Mouse (Mus musculus): ENCODE measurements around the gene Dclk1.

Dclk1 gene

GRCm38 (mm10) chr3:55461685-55462655 lies 219.8 kb downstream of the Dclk1 start:
- peak; percentile 93 for DNase-seq

GRCm38 (mm10) chr3:55462904-55463668 lies 220.9 kb downstream of the Dclk1 start:
- no peak for DNase-seq

GRCm38 (mm10) chr3:55464226-55464625 lies 222.1 kb downstream of the Dclk1 start:
- no peak for DNase-seq

GRCm38 (mm10) chr3:55465785-55466184 lies 223.6 kb downstream of the Dclk1 start:
- peak; percentile 52 for DNase-seq

GRCm38 (mm10) chr3:55466348-55466747 lies 224.2 kb downstream of the Dclk1 start:
- peak; percentile 63 for DNase-seq

- DNase-seq, result no peak
Observed at GRCm38 (mm10) chr3:55472110-55472509, 229.9 kb downstream of the Dclk1 start, which contains the start of gene Gm21954. Gene Gm21954, minus strand, starts transcription at chr3:55472210.

- no peak for DNase-seq
Observed at GRCm38 (mm10) chr3:55473146-55473545, 231.0 kb downstream of the Dclk1 start.

GRCm38 (mm10) chr3:55476694-55477093 lies 234.5 kb downstream of the Dclk1 start:
- DNase-seq, result peak; percentile 91

- DNase-seq, result no peak
Observed at GRCm38 (mm10) chr3:55479306-55479705, 237.1 kb downstream of the Dclk1 start.

- no peak for DNase-seq
Observed at GRCm38 (mm10) chr3:55481140-55481539, 239.0 kb downstream of the Dclk1 start.

- no peak for DNase-seq
Observed at GRCm38 (mm10) chr3:55483328-55483727, 241.2 kb downstream of the Dclk1 start.

GRCm38 (mm10) chr3:55489231-55489990 lies 247.2 kb downstream of the Dclk1 start:
- peak; percentile 60 for DNase-seq

- DNase-seq, result no peak
Observed at GRCm38 (mm10) chr3:55492021-55492420, 249.9 kb downstream of the Dclk1 start.

GRCm38 (mm10) chr3:55494348-55494747 lies 252.2 kb downstream of the Dclk1 start:
- no peak for DNase-seq

GRCm38 (mm10) chr3:55495231-55495630 lies 253.1 kb downstream of the Dclk1 start:
- no peak for DNase-seq

GRCm38 (mm10) chr3:55495866-55496265 lies 253.7 kb downstream of the Dclk1 start:
- DNase-seq, result no peak

GRCm38 (mm10) chr3:55496462-55496941 lies 254.3 kb downstream of the Dclk1 start:
- DNase-seq, result no peak

- no peak for DNase-seq
Observed at GRCm38 (mm10) chr3:55499298-55499697, 257.1 kb downstream of the Dclk1 start.

- no peak for DNase-seq
Observed at GRCm38 (mm10) chr3:55510198-55510597, 268.0 kb downstream of the Dclk1 start.

GRCm38 (mm10) chr3:55511658-55512057 lies 269.5 kb downstream of the Dclk1 start:
- DNase-seq, result peak; percentile 57

- DNase-seq, result no peak
Observed at GRCm38 (mm10) chr3:55515966-55516365, 273.8 kb downstream of the Dclk1 start.

GRCm38 (mm10) chr3:55517454-55518014 lies 275.4 kb downstream of the Dclk1 start:
- no peak for DNase-seq

Data from layer of hippocampus, adult 9-11 months (tissue).